Mouse (Mus musculus) Patski (cell line): ENCODE data around the gene N4bp2l2. TPM values are rescaled to one million over a fixed set of nuclear protein-coding genes. Genes with fewer than 3 reads are reported as not detected.

Experiments
- ATAC-seq: fragments of 100-300 bp; one replicate; pipeline ENCODE4 v1.8.0; 2021
- CTCF ChIA-PET: fragments of 350-600 bp; sonication (Branson Sonifier 250); formaldehyde crosslinking; loops from one replicate; lab custom pipeline; 2022; ENCODE audit warnings: inconsistent platforms; lab: Charles Lee
- POLR2A ChIA-PET: fragments of 350-600 bp; sonication (Branson Sonifier 250); formaldehyde crosslinking; loops from one replicate; lab custom pipeline; 2022; ENCODE audit warnings: antibody characterized with exemption, inconsistent platforms; lab: Charles Lee
- DNase-seq: peaks from one replicate; pipeline ENCODE4 v3.0.0-alpha.2; 2011; ENCODE audit warnings: low read depth, low spot score
- H3K27me3 ChIP-seq: fragments of 371-371 bp; one replicate; pipeline ENCODE4 v1.5.1; 2021
- CTCF ChIP-seq: fragments of 100-300 bp; IDR thresholded peaks from one replicate; pipeline ENCODE4 v1.5.1; 2021
- in situ Hi-C: fragments of 300-500 bp; cut with MboI; formaldehyde crosslinking; loops from 3 replicates; pipeline ENCODE4 v1.11.1; 2018; ENCODE audit warnings: low pct_unique_long_range_greater_than_20kb, mixed read lengths
- polyA plus RNA-seq: library from polyadenylated mRNA; unstranded; gene quantifications from one replicate; pipeline ENCODE4 v1.2.3, GENCODE M21; 2021

N4bp2l2 gene
- polyA plus RNA-seq, 1 experiment from 2014 or later: 70.0 TPM

DNA sequence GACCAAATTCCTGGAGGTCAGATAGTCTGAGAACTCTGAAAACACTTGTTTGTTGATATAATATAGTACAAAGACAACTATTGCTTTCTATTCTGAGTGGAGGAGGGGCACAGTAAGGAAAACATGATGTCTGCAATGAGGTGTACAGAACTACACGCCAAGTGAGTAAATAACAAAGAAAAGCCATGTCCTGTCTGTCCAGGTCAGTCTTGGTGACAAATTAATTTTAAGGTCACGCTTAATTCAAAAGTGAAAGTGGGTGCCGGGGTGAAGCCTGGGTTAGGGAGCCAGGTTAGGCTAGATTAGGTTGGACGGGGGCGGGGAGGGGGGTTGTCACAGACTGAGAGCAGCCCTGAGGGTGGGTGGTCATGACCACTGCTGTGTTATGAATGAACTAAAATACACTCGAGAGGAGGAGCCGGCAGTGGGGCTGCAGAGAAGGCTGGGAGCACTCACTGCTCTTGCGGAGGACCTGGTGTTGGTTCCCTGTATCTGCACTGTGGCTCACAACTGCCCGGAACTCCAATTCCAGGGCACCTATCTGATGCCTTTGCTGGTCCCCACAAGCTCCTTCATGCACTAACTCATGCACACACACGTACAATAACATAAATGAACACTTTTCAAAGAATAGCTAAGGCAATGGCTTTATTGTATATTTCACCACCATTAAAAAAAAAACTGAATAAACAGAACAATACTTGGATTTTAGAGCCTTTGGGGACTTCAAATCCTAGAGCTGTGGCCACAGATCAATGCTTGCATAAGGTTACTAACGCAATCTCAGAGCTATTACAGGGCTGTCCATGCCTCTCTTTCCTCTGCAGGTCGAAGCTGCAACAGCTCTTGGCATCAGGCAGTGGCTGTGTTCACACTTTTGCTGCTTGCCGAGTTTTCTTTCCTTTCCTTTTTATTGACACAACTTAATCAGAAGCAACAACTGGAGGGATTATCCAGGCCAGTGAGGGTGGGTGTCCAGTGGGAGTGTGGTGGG is 66.4 kb downstream of the N4bp2l2 start:
- in situ Hi-C loops: no loop called here

DNA sequence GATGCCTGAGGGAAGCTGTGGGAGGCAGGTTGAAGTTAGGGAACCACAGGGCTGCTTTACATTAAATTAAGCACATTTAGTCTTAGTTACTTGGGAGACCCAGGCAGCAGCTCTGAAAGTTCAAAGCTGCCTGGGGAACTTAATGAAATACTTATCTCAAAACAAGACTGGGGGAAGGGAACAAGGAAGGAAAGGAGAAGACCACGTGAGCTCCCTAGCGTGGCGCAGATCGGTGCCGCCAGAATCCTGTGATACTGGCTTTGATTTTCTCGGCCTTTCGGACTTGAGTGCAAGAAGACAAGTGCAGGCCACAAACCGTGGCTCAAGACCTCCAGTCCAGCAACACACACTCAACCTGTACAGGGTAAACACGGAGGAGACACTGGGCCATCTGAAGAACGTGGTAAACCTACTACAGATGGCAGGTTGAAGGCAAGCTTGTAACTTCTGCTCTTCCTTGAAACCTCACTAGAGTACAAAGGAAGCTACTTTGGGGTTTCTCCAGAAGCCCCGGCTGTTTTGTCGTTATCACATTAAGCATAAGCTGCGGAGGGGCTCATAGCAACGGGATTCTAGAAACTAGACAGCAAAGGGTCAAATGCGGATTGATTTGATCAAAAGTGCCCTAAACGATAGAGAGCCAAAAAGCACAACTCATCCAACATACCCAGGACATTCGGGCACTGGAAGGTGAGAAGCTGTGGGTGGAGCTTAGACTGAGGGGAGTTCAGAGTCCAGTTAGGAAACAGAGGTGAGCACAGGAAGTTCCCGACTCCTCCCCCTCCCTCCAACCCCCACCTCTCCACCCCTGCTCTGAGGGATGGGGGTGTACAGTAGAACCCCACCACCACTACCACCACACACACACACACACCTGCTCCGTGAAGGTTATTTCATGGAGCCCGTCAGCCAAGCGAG is 67.5 kb downstream of the N4bp2l2 start:
- in situ Hi-C loops: no loop called here
- TF ChIP-seq CTCF: no peak
- ChIA-PET POLR2A (no interaction called here), CTCF (interaction anchor here (1.3 kb wide), 1 partner anchor 15 kb away, joined by 4 read pairs; no protein-coding TSS in a partner anchor)
- no peaks in the 10 kb centered on the region for H3K27me3 ChIP-seq
- no peak for ATAC-seq
- no peak for DNase-seq

More for the DNA sequence above, 66.4 kb downstream of the N4bp2l2 start:
- ATAC-seq (no peak), DNase-seq (no peak)
- ChIA-PET POLR2A (no interaction called here), CTCF (interaction anchor here (0.9 to 1.3 kb wide), 2 partner anchors 12 to 14 kb away, joined by 4 read pairs; no protein-coding TSS in a partner anchor)
- no peak for TF ChIP-seq CTCF
- H3K27me3 ChIP-seq: no peaks in the 10 kb centered on the region

DNA sequence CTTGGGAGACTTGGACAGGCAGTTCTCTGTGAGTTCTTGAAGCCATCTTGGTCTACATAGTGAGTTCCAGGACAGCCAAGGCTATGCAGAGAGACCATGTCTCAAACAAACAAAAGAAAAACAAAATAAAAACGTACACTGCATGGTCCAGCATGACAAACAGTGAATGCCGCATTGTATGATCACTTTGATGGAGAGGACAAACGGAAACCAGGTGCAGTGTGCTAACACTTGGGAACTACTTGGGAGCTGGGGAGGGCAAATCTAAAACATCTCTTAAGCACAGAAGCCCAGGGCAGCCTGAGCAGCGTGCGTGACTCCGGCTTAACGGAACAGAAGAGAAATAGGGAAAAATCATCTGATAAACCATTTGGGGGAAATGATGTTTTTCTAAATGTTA is 68.9 kb downstream of the N4bp2l2 start, which contains the start of gene N4bp2l1:
N4bp2l1 (minus strand) TSS at position 101 of the 400 bp plus-strand sequence.
- no peak for TF ChIP-seq CTCF
- CTCF ChIA-PET: interaction anchor here (0.7 to 1.1 kb wide), 2 partner anchors 77 to 79 kb away, joined by 3 read pairs; no protein-coding TSS in a partner anchor
- DNase-seq (no peak), ATAC-seq (no peak)
- POLR2A ChIA-PET: interaction anchor here (0.6 kb wide), 1 partner anchor 52 kb away, joined by 3 read pairs; no protein-coding TSS in a partner anchor
- in situ Hi-C loops: no loop called here
- H3K27me3 ChIP-seq: no peaks in the 10 kb centered on the region

DNA sequence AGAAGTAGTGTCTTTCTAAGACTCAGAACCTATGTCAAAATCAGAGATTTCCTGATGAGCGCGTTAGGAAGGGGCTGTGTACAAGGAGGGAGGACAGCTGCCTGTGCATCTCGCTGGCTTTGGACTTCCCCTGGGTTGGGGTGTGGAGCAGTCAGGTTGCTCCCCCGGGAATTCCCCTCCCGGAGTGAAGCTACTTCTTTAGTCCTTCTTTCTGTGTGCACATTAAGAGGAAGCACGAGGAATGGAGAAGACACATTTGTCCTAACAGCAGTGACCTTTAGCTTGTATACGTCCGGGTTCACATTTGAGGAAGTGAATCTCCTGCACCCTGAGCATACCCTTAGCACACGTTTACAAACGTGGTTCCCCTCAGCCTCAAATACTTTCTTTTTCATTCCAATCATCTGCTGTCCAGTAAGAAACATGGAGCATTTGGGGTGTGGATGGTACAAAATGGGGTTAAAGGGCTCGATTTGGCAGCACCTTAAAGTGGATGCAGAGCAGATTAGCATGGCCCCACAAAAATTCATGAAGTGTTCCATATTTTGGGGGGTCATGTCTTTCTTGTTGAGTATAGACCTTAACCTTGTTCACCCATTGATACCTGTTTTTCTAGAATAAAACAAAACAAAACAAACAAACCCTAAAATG is 70.5 kb downstream of the N4bp2l2 start:
- H3K27me3 ChIP-seq: no peaks in the 10 kb centered on the region
- DNase-seq (no peak), ATAC-seq (no peak)
- in situ Hi-C loops: no loop called here
- POLR2A ChIA-PET: interaction anchor here (0.8 kb wide), 1 partner anchor 10 kb away, joined by 6 read pairs; no protein-coding TSS in a partner anchor
- CTCF ChIA-PET: interaction anchor here (1.0 kb wide), 1 partner anchor 20 kb away, joined by 3 read pairs; no protein-coding TSS in a partner anchor
- TF ChIP-seq CTCF: no peak

DNA sequence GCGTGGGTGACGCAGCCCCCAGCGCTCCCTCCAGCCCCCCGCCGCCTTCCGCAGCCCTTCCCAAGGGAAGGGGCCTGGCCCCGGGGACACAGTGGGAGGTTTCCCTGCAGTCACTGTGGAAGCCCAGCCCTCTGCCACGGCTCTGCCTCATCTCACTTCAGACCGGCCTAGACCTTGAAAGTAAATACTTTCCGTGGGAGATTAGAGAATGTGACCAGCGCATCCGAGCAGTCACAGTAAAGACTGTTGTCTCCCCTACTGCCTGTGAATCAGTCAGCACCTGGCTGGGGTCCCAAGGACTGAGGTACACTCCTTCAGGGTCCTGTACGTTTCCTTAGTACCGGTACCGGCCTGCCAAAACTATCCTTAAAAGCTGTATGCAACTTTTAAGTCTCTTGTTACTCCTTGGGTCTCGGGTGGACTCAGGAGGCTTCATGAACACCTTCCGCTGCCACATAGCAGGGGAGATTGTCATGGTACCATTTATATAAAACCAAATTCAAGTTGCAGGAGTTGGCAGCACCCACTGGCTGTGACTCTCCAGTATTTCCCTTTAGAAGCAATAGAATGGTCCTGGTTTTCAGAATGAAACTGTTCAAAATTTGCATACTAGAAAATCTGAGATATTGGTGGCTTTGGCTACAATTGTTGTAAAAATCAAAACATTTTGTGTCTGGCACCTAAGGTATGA is 71.2 kb downstream of the N4bp2l2 start:
- POLR2A ChIA-PET: interaction anchor here (0.8 kb wide), 1 partner anchor 9 kb away, joined by 6 read pairs; no protein-coding TSS in a partner anchor
- no peak for TF ChIP-seq CTCF
- H3K27me3 ChIP-seq: no peaks in the 10 kb centered on the region
- CTCF ChIA-PET: interaction anchor here (1.0 kb wide), 2 partner anchors 20 to 30 kb away, joined by 3 read pairs; no protein-coding TSS in a partner anchor
- ATAC-seq (peak; percentile 72), DNase-seq (no peak)
- in situ Hi-C loops: no loop called here

DNA sequence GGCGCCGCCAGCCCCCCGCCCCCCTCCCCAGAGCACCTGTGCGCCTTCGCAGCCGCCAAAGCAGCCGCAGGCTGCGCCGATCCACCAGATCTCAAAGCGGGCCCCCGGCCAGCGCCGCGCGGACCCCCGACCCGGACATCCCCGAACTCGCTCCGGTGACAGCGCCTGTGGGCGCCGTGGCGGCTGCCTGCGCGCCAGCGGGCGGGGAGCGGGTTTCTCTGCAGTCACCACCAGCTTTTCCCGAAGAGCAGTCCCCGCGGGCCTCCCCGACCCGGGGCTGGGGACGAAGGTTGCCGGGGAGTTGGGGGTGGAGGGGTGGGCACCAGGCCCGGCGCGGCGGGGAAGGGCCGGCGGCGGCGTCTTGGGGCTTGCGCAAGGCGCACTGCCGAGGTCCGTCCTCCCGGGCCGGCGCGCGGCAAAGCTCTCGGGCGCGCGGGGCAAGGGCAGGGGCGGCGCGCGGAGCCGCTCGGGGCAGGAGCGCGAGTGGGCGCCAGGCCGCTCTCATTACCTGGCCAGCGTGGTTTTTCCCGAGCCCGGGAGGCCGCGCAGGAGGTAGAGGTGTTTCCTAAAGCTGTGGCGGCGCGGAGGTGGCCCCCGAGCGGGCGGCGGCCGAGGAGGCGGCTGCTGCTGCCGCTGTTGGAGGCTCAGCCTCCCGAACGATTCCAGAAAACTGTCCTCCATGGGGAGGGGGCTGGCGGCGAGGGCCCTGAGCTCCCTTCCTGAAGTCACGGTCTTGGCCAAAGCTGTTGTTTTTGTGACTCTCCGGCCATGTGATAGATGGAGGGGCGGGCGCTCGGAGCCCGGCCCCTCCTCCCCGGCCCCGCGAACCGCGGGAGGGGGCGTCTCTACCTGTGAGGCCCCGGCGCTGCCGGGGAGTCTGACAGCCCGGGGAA is 72.0 kb downstream of the N4bp2l2 start:
- CTCF ChIA-PET: interaction anchor here (1.0 kb wide), 1 partner anchor 29 kb away, joined by 3 read pairs; no protein-coding TSS in a partner anchor
- ATAC-seq (peak; percentile 75), DNase-seq (no peak)
- in situ Hi-C loops: no loop called here
- H3K27me3 ChIP-seq: no peaks in the 10 kb centered on the region
- POLR2A ChIA-PET: interaction anchor here (0.5 to 1.0 kb wide), 2 partner anchors 29 to 41 kb away, joined by 3 read pairs; no protein-coding TSS in a partner anchor
- TF ChIP-seq CTCF: no peak

DNA sequence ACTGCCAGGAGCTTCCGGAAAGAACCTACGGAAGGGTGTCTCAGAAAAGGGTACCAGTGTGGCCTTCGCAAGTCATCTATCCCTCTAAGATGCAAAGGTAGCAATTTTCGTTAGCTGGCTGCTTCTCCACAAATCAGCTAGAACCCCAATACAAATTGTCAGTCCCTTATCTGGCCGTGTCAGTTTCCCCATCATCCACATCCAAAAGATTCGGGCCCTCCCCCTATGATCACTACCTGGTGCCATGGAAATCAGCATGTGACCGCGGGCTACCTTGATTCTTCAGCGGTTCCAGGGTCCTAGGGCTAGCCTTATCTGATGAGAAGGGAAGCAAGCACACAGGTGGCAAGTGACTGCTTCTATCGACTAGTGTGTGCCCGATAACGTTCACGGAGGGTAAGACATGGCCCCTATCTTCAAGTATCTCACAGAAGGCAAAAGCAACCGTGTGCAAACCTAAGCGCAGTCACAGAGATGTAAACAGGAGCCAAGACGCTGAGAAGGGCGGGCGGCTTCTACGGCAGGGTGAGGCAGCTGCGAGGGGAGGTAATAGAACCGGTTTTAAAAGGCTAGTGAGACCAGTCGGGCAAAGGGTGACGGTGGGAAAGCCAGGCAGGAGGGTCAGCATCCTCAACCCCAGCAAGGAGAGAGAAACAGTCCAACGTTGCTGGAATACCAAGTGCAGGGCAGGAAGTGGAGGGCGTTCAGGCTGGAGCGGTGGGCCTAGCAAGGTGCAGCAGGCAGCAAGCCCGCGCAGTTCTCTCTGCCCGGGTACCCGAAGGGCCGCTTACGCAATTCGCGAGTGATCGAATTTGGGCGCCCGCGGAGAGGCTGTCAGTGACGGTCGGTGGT is 72.9 kb downstream of the N4bp2l2 start:
- no peaks in the 10 kb centered on the region for H3K27me3 ChIP-seq
- DNase-seq (no peak), ATAC-seq (no peak)
- ChIA-PET CTCF (no interaction called here), POLR2A (interaction anchor here (1.0 kb wide), 1 partner anchor 42 kb away, joined by 3 read pairs; no protein-coding TSS in a partner anchor)
- in situ Hi-C loops: no loop called here
- no peak for TF ChIP-seq CTCF
